Mouse (Mus musculus) CH12.LX (cell line): Measurements from ENCODE around the gene Vps51. TPM values are rescaled to one million over a fixed set of nuclear protein-coding genes. Genes with fewer than 3 reads are reported as not detected.
A peak's percentile ranks its signal among the peaks of the same experiment; 100 is the strongest.

Experiments used
- DNase-seq: peaks from one replicate; pipeline ENCODE4 v3.0.0-alpha.2; 2013; ENCODE audit errors: extremely low read depth
- H3K27ac ChIP-seq: 2 replicates; pipeline ENCODE4 v1.5.1; 2012; ENCODE audit warnings: low read depth, mild to moderate bottlenecking, control low read depth, moderate library complexity; ENCODE audit not compliant: insufficient read depth
- H3K27me3 ChIP-seq: replicated peaks from 2 replicates; pipeline ENCODE3; 2012; ENCODE audit warnings: inconsistent platforms
- H3K36me3 ChIP-seq, 2 experiments: replicated peaks in 1 of 2; 2 replicates each; pipeline versions ENCODE3 to v1.6.1; 2012; ENCODE audit warnings: inconsistent platforms in 1 of 2, low read length in 1 of 2, mild to moderate bottlenecking in 1 of 2, mixed read lengths in 1 of 2, moderate library complexity in 1 of 2; ENCODE audit not compliant: control insufficient read depth in 1 of 2, insufficient read depth in 1 of 2
- H3K4me1 ChIP-seq, 2 experiments: 2 replicates each; pipeline ENCODE4 v1.6.1; 2012; ENCODE audit warnings: inconsistent platforms in 1 of 2, moderate library complexity in 1 of 2; ENCODE audit not compliant: insufficient read depth in 2 of 2, control insufficient read depth in 1 of 2
- H3K4me2 ChIP-seq: 2 replicates; pipeline ENCODE4 v1.6.1; 2012; ENCODE audit warnings: low read depth, mild to moderate bottlenecking, control low read depth; ENCODE audit not compliant: poor library complexity, insufficient read depth, severe bottlenecking
- H3K4me3 ChIP-seq, 3 experiments: fragments of 150-350 bp in 1 of 3; sonication (generic) in 1 of 3; replicated peaks in 1 of 3; 2 replicates each; pipeline versions ENCODE3 to v1.5.1; 2011 to 2012; ENCODE audit warnings: low read depth in 2 of 3, low read length in 2 of 3, mild to moderate bottlenecking in 2 of 3, moderate library complexity in 2 of 3, control low read depth in 1 of 3, improper control_type of control experiment in 1 of 3, inconsistent platforms in 1 of 3, mixed read lengths in 1 of 3; ENCODE audit not compliant: poor library complexity in 1 of 3
- H3K79me2 ChIP-seq: replicated peaks from 2 replicates; pipeline ENCODE4 v1.6.1; 2012; ENCODE audit warnings: mild to moderate bottlenecking, moderate library complexity; ENCODE audit not compliant: control insufficient read depth, poor library complexity, insufficient read depth, severe bottlenecking; ENCODE audit errors: extremely low read depth
- H3K9ac ChIP-seq: 2 replicates; pipeline ENCODE4 v1.6.1; 2012; ENCODE audit warnings: low read depth, mild to moderate bottlenecking, control low read depth, moderate library complexity; ENCODE audit not compliant: insufficient read depth
- H3K9me3 ChIP-seq: replicated peaks from 2 replicates; pipeline ENCODE3; 2012; ENCODE audit warnings: low read length, inconsistent platforms, mixed read lengths
- BHLHE40 ChIP-seq: IDR thresholded peaks from 2 replicates; pipeline ENCODE4 v1.6.1; 2011; ENCODE audit warnings: mild to moderate bottlenecking, low read depth, low read length, improper control_type of control experiment
- CTCF ChIP-seq, 2 experiments: IDR thresholded peaks in 1 of 2; conservative IDR thresholded peaks in 1 of 2; 2 replicates each; pipeline ENCODE4 v1.5.1; 2011 to 2012; ENCODE audit warnings: low read depth in 2 of 2, low read length in 2 of 2, improper control_type of control experiment in 1 of 2, inconsistent platforms in 1 of 2, mild to moderate bottlenecking in 1 of 2, moderate library complexity in 1 of 2
- E2F4 ChIP-seq: IDR thresholded peaks from 2 replicates; pipeline ENCODE4 v1.6.1; 2011; ENCODE audit warnings: low read depth, low read length, improper control_type of control experiment; ENCODE audit not compliant: insufficient replicate concordance
- ELF1 ChIP-seq: IDR thresholded peaks from 2 replicates; pipeline ENCODE4 v1.6.1; 2014; ENCODE audit warnings: low read depth, mild to moderate bottlenecking, inconsistent platforms, low read length, improper control_type of control experiment
- ETS1 ChIP-seq: conservative IDR thresholded peaks from 2 replicates; pipeline ENCODE4 v1.6.1; 2012; ENCODE audit warnings: low read depth, mild to moderate bottlenecking, inconsistent platforms, low read length, improper control_type of control experiment, moderate library complexity
- GABPA ChIP-seq: IDR thresholded peaks from 2 replicates; pipeline ENCODE4 v1.6.1; 2012; ENCODE audit warnings: low read depth, low read length, improper control_type of control experiment, inconsistent platforms; ENCODE audit not compliant: insufficient replicate concordance
- HCFC1 ChIP-seq: IDR thresholded peaks from 2 replicates; pipeline ENCODE4 v1.6.1; 2012; ENCODE audit warnings: low read depth, mild to moderate bottlenecking, inconsistent platforms, low read length, improper control_type of control experiment
- JUN ChIP-seq: IDR thresholded peaks from 2 replicates; pipeline ENCODE4 v1.6.1; 2011; ENCODE audit warnings: low read depth, mild to moderate bottlenecking, low read length, improper control_type of control experiment, moderate library complexity; ENCODE audit not compliant: insufficient read depth
- KAT2A ChIP-seq: IDR thresholded peaks from 2 replicates; pipeline ENCODE4 v1.6.1; 2012; ENCODE audit warnings: low read length, improper control_type of control experiment, inconsistent platforms; ENCODE audit not compliant: insufficient replicate concordance
- MAFK ChIP-seq: IDR thresholded peaks from 2 replicates; pipeline ENCODE4 v1.6.1; 2011; ENCODE audit warnings: low read length, improper control_type of control experiment; ENCODE audit not compliant: insufficient replicate concordance
- MAX ChIP-seq: IDR thresholded peaks from 2 replicates; pipeline ENCODE4 v1.6.1; 2011; ENCODE audit warnings: low read length, improper control_type of control experiment
- MXI1 ChIP-seq: IDR thresholded peaks from 2 replicates; pipeline ENCODE4 v1.6.1; 2011; ENCODE audit warnings: mild to moderate bottlenecking, low read depth, low read length, improper control_type of control experiment
- PAX5 ChIP-seq: IDR thresholded peaks from 2 replicates; pipeline ENCODE4 v1.6.1; 2012; ENCODE audit warnings: low read length, inconsistent platforms, mixed read lengths
- POLR2A ChIP-seq: IDR thresholded peaks from 2 replicates; pipeline ENCODE4 v1.6.1; 2011; ENCODE audit warnings: low read depth, mild to moderate bottlenecking, improper control_type of control experiment, low read length
- RAD21 ChIP-seq: IDR thresholded peaks from 2 replicates; pipeline ENCODE4 v1.6.1; 2011; ENCODE audit warnings: low read depth, mild to moderate bottlenecking, low read length, improper control_type of control experiment, moderate library complexity
- SIN3A ChIP-seq: IDR thresholded peaks from 2 replicates; pipeline ENCODE4 v1.6.1; 2012; ENCODE audit warnings: low read length, improper control_type of control experiment, inconsistent platforms
- SMC3 ChIP-seq: IDR thresholded peaks from 2 replicates; pipeline ENCODE4 v1.6.1; 2011; ENCODE audit warnings: low read depth, low read length, improper control_type of control experiment
- TCF12 ChIP-seq: IDR thresholded peaks from 2 replicates; pipeline ENCODE4 v1.6.1; 2014; ENCODE audit warnings: low read depth, mild to moderate bottlenecking, inconsistent platforms, low read length, improper control_type of control experiment
- UBTF ChIP-seq: IDR thresholded peaks from 2 replicates; pipeline ENCODE4 v1.6.1; 2012; ENCODE audit warnings: low read depth, mild to moderate bottlenecking, inconsistent platforms, low read length, improper control_type of control experiment, moderate library complexity
- ZNF384 ChIP-seq: IDR thresholded peaks from 2 replicates; pipeline ENCODE4 v1.6.1; 2012; ENCODE audit warnings: low read depth, low read length, improper control_type of control experiment, inconsistent platforms
- dilution Hi-C: fragments of 300-500 bp; cut with MboI; formaldehyde crosslinking; loops from 2 replicates; pipeline ENCODE4 v1.14.3; 2020; ENCODE audit warnings: low sequenced_read_pairs; ENCODE audit not compliant: extremely low pct_unique_long_range_greater_than_20kb, extremely low pct_ligation_motif_present
- in situ Hi-C: fragments of 300-500 bp; cut with MboI; formaldehyde crosslinking; loops from 3 replicates; pipeline ENCODE4 v1.14.3; 2019; ENCODE audit warnings: low sequenced_read_pairs, low pct_ligation_motif_present, low pct_unique_long_range_greater_than_20kb, mixed read lengths
- polyA plus RNA-seq: library from polyadenylated mRNA; unstranded; fragments of >175 nt; gene quantifications from 2 replicates; pipeline ENCODE4 v1.2.1, GENCODE M21; 2012; ENCODE audit warnings: low read depth; ENCODE audit not compliant: insufficient read length
- total RNA-seq, 2 experiments: library from RNA; depleted of rRNA; stranded (reverse); fragments of 300-350 nt in 1 of 2; fragments of >200 nt in 1 of 2; gene quantifications; 2 replicates each; pipeline ENCODE4 v1.2.3; 2012 to 2014

Gene Vps51
- total and polyA plus RNA-seq, 3 experiments, result 37.7 to 51.2 (median 48.2) TPM

DNA sequence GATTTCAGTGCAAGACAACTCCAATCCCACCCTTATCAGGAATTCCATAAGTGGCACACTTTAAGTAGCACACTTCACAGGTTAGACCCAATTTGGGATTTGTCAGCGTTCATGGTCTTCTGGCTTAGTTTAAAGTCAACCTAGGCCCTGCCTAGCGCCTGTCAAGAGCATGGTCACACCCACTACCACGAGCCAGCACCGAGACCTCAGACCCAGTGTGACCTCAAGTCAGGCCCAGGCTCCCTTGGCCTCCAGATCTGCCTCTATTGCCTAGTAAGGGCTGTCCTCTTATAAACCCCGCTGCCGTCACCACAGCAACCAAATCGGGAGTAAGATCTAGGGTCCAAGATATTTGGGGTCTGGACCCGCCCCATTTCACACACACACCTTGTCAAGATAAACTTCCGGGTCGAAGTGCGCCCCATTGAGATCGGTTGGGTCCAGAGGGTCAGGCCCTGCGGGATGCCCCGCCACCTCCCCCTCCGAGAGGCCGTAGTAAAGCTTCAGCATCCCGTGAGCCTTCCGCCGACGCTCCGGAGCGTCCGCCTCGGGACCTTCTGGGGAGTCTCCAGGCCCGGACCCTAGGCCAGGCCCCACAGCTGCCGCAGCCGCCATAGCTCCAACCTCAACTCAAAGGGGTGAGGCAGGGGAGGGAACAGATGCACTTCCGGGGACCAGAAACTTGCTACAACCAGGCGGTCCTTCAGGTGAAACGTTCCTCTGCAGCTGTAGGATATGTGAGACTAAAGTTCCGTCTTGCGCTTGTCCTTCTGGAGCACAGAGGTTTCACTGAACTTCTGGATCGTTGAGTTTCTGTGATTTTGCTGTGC lies at the start of gene Vps51 (continued):
- peak; percentile 78; the same call in 1 of the 2 replicates for TF ChIP-seq MXI1

DNA sequence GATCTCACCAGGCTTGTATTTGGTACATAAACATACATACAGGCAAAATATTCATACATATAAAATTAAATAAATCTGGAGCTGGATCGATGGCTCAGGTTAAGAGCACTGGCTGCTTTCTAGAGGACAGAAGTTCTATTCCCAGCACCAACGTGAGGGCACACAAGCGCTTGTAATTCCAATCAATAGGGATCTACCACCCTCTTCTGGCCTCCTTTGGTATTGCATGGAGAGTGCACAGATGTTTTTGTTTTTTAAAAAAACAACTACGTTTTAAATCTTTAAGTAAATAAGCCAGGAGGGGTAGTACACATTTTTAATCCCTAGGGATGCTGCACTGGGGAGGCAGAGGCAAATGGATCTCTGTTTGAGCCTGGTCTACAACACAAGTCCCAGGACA lies 49.3 kb upstream of the Vps51 start:
- H3K9ac ChIP-seq, result no peak overlapping the region
- no peak overlapping the region for H3K4me3 ChIP-seq
- H3K4me1 ChIP-seq, result peaks cover 0 to 9% of the 10 kb centered on the region in 2 experiments; a peak in 2 of 4 replicates
- H3K4me2 ChIP-seq, result peak overlapping the region; percentile 30; the same call in 1 of the 2 replicates
- peaks cover 5 to 21% of the 10 kb centered on the region in 2 experiments for H3K36me3 ChIP-seq
- H3K79me2 ChIP-seq, result no peaks in the 10 kb centered on the region
- dilution Hi-C loops, result no loop called here
- DNase-seq, result peak; percentile 68
- TF ChIP-seq MAX, result no peak
- no peak for TF ChIP-seq MAFK
- peak; percentile 66 to 76 for TF ChIP-seq CTCF (conservative IDR thresholded peaks at IDR 0.05 in 1 of 2, IDR thresholded peaks at IDR 0.05 in 1 of 2; ENCODE audit: low read depth in 2 of 2, low read length in 2 of 2)
- TF ChIP-seq HCFC1, result no peak
- no peak for TF ChIP-seq TCF12
- TF ChIP-seq BHLHE40, result no peak
- peak; percentile 85 for TF ChIP-seq RAD21
- TF ChIP-seq ETS1, result no peak
- TF ChIP-seq PAX5, result no peak
- TF ChIP-seq SIN3A, result no peak
- no peak for TF ChIP-seq JUN
- peak; percentile 56 for TF ChIP-seq SMC3
- no peaks in the 10 kb centered on the region for H3K9me3 ChIP-seq
- no peak overlapping the region for H3K27ac ChIP-seq
- no peaks in the 10 kb centered on the region for H3K27me3 ChIP-seq
- in situ Hi-C loops, result loop anchor here (10.0 kb wide), 1 partner anchor 161 kb away; the partner anchor contains the start of gene Pola2

DNA sequence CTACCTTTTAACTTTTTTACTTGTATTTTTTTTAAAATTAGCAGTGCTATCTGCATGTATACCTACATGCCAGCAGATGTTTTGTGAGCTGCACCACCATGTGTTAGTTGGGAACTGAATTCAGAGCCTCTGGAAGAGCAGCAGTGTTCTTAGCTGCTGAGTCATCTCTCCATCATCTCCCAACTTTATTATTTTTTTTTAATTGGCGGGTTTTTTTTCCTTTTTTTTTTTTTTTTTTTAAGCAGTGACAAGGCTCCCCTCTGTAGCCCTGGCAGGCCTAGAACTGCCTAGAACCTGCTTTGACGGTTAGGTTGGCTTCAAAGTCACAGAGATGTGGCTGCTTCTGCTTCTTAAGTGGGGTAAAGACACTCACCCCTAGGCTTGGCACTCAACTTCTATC lies 47.9 kb upstream of the Vps51 start:
- H3K79me2 ChIP-seq, result no peaks in the 10 kb centered on the region
- H3K4me1 ChIP-seq, result peaks cover 0 to 9% of the 10 kb centered on the region in 2 experiments; a peak in 2 of 4 replicates
- H3K4me3 ChIP-seq, result no peak overlapping the region
- H3K4me2 ChIP-seq, result no peak overlapping the region
- no peak for TF ChIP-seq ELF1
- TF ChIP-seq MAX, result no peak
- TF ChIP-seq ZNF384, result no peak
- no peak for TF ChIP-seq PAX5
- TF ChIP-seq KAT2A, result no peak
- TF ChIP-seq UBTF, result no peak
- TF ChIP-seq GABPA, result no peak
- no peak for TF ChIP-seq POLR2A
- no peak for TF ChIP-seq ETS1
- TF ChIP-seq E2F4, result no peak
- TF ChIP-seq, all 38 proteins: peak for 0
- in situ Hi-C loops, result loop anchor here (5.0 to 10.0 kb wide), 2 partner anchors 38 to 160 kb away; partner anchors contain the start of gene Pola2
- Histone ChIP-seq H3K9ac (no peak overlapping the region), H3K27me3 (no peaks in the 10 kb centered on the region), H3K36me3 (peaks cover 5 to 35% of the 10 kb centered on the region in 2 experiments), H3K9me3 (no peaks in the 10 kb centered on the region), H3K27ac (no peak overlapping the region)
- dilution Hi-C loops, result no loop called here
- no peak for DNase-seq
